Mouse (Mus musculus) small intestine, adult 2 months (tissue): ENCODE data around the gene Gcnt2.
"Not testable (repeated sequence)": the region's sequence is repeated elsewhere in the genome, so short reads cannot be mapped to it uniquely, and the experiment has no call there.

Source experiments
- CTCF ChIP-seq: fragments of 200-500 bp; IDR thresholded peaks from 2 replicates; pipeline ENCODE4 v1.5.1; 2012; ENCODE audit warnings: low read depth, mild to moderate bottlenecking, control low read depth, inconsistent platforms, low read length, moderate library complexity, mixed read lengths; ENCODE audit not compliant: insufficient replicate concordance, insufficient read length; ENCODE audit errors: extremely low read depth
- POLR2A ChIP-seq: fragments of 200-500 bp; IDR thresholded peaks from 2 replicates; pipeline ENCODE4 v1.6.1; 2012; ENCODE audit warnings: low read depth, mild to moderate bottlenecking, control low read depth, inconsistent platforms, low read length, moderate library complexity

GRCm38 (mm10) chr13:40931871-40932270 lies 72.3 kb downstream of the Gcnt2 start:
- not testable (repeated sequence) for TF ChIP-seq CTCF, POLR2A
